Mouse (Mus musculus) cerebellum, adult 11-12 months (tissue): Measurements from ENCODE around the gene Ly6g6f.

Source experiments
- DNase-seq: peaks from one replicate; pipeline ENCODE4 v3.0.0; 2022

Ly6g6f gene

GRCm38 (mm10) chr17:35105740-35106389 lies 20.5 kb upstream of the Ly6g6f start:
- peak; percentile 78 for DNase-seq

- DNase-seq: no peak
These were observed 19.3 kb upstream of the Ly6g6f start for GRCm38 (mm10) chr17:35104754-35105153.

DNA sequence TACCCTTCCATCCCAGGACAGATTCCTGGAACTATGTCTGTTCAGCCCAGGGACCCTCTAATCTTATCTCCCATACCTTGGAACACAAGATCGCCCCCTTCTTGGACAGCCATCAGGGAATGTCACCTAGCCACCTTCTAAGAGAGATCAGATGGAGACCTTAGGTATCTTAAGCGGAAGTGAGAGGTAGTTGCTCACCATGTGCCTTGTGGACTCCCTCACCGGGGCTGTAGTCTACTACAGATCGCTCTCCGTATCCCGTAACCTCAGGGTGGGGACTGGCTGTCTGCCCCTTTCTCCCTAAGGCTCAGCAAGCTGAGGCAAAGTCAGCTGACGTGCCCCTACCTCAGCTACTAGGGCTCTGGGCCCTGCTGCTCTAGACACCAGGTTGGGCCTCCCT lies 18.7 kb upstream of the Ly6g6f start:
- DNase-seq: no peak

- DNase-seq: no peak
These were observed 17.8 kb upstream of the Ly6g6f start for GRCm38 (mm10) chr17:35103221-35103690.

GRCm38 (mm10) chr17:35102299-35102698 lies 16.9 kb upstream of the Ly6g6f start:
- no peak for DNase-seq

GRCm38 (mm10) chr17:35101161-35101560 lies 15.8 kb upstream of the Ly6g6f start:
- DNase-seq: no peak

- DNase-seq: no peak
These were observed 14.9 kb upstream of the Ly6g6f start for GRCm38 (mm10) chr17:35100196-35100765.

DNA sequence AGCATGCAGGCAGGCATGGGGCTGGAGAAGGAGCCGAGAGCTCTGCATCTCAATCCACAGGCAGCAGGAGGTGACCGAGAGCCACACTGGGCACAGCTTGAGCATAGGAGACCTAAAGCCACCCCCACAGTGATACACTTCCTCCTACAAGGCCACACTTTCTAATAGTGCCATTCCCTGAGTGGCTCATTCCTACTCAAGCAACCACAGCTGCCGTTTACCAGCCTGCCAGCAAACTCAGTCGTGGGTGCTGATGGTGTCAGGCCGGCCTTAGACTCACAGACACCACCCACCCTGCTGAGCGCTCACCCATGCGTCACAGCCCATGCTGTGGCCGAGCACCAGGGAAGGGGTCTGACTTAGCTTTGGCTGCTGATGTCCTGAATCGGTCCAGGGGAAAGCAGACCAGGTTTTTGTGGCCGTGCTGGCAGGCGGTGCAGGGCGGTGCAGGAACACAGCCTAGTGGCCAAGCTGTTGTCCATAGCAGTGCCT lies 11.8 kb upstream of the Ly6g6f start:
- peak; percentile 76 for DNase-seq

DNA sequence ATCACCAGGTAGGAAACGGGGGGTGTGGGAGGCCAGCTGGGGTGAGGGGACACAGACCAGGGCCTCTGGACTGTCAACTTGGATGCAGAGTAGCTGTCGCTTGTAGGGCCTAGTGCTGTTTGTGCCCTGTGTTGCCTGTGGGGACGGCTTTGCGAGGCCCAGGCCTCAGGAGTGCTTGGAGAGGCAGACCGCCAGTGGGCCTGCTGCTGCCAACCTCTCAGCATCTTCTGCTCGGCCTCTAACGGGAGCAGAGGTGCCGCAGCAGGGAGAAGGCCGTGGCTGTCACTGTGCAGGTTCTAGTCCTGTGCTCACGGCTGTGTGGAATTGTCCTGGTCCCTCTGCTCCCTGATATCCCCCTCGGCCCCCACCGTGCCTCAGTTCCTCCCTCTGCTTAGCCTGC lies 11.2 kb upstream of the Ly6g6f start:
- DNase-seq: peak; percentile 68

DNA sequence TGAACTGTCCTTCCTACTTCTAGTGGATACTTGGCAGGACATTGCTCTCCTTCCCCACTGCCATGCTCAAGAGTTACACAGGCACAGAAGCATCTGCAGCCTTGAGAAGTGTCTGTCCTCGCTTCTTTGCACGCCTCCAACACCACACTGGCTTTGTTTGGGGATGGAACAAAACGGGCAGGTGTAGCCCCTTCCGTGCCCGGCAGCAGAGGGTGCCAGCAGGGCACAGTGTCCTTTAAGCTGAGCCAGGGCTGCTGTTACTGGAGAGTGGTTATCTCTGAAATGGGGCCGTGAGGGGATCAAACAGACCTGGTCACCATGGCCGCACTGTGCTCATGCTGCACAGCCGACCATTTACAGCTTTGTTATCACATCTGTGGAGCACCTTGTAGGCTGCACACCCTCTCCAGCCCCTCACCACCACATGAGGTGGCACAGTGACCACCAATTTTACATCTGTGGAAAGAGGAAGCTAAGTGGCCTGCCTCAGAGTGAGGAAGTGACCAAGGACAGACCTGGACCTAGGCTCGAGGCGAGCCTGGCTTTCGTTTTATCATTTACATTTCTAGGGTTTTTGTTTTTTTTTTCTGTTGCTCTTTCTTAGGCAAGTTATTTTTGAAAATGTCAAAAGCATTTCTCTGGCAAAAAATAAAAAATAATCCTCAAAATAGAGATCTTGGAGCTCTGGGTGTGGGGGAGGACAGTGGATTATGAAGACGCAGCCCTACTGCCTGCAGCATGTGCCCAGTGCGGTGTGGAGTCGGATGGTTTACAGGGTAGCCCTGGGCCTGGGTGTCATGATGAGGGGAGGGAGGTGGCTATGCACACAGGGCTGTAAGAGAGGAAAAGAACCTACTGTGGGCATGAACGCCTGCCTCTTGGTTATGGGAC lies 9.3 kb upstream of the Ly6g6f start:
- DNase-seq: no peak

DNA sequence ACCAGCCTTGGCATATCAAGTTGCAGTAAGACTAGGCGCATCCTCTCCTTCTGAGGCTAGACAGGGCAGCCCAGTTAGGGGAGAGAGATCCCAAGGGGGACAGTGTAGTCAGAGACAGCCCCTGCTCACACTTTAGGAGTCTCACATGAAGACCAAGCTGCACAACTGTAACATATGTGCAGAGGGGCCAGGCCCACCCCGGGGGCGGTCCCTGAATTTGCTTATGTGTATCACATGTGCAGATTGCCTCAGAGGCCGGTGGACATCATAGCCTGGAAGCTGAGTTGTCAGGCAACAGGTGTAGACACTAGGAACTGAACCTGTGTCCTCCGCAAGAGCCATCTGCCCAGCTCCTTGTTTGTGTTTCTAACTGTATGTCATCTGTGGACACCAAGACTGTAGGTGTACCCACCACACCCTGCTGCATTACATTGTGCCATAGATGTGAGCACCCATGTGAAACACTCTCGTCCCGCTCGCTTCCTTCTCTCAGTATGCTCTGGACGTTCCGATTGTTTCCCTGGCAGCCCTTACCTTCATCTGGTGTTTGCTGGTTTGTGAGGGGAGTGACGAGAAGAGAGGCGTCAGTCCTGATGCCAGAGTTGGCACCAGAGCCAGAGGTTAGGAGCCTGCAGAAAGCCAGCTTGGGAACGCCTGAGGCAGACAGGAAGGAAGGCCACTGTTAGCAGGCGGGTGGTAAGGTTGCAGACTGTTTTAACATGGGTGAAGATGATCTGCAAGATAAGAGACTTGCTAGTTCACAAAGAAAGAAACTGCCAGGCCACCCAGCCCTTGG lies 7.2 kb upstream of the Ly6g6f start:
- no peak for DNase-seq

GRCm38 (mm10) chr17:35090166-35090932 lies 4.9 kb upstream of the Ly6g6f start:
- DNase-seq: peak; percentile 96

GRCm38 (mm10) chr17:35088825-35089644 lies 3.6 kb upstream of the Ly6g6f start, which contains the start of gene Abhd16a:
Abhd16a (plus strand) TSS chr17:35089263.
- DNase-seq: peak; percentile 96

DNA sequence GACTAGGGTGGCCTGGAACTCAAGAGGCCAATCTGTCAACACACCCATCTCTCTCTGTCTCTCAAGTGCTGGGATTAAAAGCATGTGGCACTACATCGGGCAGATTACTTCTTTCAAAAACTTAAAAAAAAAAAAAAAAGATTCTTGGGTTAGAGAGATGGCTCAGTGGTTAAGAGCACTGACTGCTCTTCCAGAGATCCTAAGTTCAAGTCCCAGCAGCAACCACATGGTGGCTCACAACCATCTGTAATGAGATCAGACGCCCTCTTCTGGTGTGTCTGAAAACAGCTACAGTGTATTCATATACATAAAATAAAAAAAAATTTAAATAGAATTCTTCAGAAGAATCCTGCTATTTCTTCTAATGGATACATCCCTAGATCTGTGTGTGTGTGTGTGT lies 2.7 kb upstream of the Ly6g6f start:
- DNase-seq: no peak

DNA sequence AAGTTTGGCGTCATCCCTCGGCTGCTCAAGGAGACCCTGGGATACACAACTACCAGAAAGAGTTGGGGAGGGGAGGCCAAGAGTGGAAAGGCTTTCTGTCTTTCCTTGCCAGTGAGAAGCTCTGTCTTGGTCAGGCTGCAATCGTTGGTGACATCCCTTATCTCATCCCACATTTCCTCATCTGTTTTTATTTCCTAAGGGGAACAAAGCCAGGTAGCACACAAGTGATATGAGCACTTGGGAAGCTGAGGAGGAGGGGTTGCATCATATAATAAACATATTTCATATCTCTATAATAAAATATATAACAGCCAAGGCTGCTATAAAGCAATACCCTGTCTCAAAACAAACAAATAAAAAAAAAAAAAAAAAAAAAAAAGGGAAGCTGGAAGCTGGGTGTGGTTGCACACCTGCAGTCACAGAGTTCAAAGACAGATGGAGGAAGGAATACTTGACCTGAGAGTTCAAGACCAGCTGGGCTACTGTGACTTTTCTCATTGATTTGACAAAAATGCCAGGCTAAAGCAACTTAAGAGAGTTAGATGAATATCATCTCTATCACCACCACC lies 1.4 kb downstream of the Ly6g6f start:
- no peak for DNase-seq

DNA sequence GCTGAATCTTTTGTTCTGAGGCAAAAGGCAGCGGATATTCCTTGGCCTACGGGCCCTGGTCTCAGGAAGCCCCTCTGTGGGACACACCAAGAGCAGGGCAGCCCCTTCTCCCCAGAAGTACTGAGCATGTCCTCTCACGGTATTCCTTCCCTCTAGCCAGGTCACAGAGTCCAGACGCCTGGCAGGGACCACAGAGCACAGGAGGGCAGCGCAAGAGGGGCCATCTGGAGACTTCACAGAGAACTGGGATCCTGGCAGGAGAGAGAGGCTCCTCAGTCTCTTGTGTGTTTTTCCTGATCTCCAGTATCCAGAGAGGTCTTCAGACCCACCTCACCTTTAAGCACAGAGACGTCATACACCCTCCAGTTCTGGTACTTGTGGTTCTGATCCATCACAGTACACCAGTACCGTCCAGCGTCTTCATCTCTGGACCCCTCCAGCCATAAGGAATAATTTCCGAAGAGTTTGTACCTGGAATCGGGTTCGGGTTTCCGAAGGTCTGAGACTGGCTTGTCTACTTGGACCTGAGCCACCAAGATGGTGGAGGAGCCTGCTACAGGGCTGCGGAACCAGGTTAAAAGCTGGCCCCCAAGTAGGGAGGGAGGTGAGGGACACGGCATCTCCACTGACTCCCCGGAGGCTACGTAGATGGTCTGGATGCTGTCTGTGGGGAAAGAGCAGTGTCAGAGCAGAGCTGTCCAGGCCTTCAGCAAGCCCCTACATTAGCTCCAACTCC lies 2.4 kb downstream of the Ly6g6f start:
- peak; percentile 86 for DNase-seq

GRCm38 (mm10) chr17:35080710-35081109 lies 4.7 kb downstream of the Ly6g6f start:
- DNase-seq: no peak

GRCm38 (mm10) chr17:35080248-35080647 lies 5.2 kb downstream of the Ly6g6f start:
- DNase-seq: no peak

- DNase-seq: no peak
These were observed 5.6 kb downstream of the Ly6g6f start for GRCm38 (mm10) chr17:35079778-35080177.

DNA sequence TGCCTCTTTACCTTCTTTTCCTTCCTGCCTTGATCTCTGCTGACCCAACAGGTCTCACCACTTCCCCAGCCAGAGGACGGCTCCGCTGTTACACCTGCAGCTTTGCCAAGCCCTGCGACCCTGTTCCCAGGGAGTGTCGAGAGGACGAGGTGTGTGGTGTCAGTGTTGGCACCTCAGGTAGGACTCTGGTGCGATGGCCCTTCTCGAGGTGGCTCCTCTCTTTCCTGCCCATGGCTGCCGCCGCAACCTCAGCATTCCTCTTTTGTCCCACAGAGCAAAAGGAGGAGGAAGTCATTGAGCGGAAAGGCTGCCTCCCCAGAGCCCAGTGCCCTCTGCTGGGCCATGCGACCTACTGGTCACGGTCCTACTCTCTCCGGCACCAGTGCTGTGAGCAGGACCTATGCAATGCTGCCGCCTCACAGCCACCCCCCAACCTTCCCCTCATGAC lies 7.6 kb downstream of the Ly6g6f start, which contains the start of gene Ly6g6d:
Gene Ly6g6d (minus strand): TSS at position 280 of the 448 bp plus-strand sequence.
- DNase-seq: peak; percentile 68
